Mouse (Mus musculus): ENCODE data around the gene Plekha3. TPM values are rescaled to one million over a fixed set of nuclear protein-coding genes. Genes with fewer than 3 reads are reported as not detected.

Plekha3 gene
- polyA plus RNA-seq (2014; fragmentation: Nextera tagmentation; extraction: Ambion mirVana): 9.5 and 12.4 TPM in 2 replicates

DNA sequence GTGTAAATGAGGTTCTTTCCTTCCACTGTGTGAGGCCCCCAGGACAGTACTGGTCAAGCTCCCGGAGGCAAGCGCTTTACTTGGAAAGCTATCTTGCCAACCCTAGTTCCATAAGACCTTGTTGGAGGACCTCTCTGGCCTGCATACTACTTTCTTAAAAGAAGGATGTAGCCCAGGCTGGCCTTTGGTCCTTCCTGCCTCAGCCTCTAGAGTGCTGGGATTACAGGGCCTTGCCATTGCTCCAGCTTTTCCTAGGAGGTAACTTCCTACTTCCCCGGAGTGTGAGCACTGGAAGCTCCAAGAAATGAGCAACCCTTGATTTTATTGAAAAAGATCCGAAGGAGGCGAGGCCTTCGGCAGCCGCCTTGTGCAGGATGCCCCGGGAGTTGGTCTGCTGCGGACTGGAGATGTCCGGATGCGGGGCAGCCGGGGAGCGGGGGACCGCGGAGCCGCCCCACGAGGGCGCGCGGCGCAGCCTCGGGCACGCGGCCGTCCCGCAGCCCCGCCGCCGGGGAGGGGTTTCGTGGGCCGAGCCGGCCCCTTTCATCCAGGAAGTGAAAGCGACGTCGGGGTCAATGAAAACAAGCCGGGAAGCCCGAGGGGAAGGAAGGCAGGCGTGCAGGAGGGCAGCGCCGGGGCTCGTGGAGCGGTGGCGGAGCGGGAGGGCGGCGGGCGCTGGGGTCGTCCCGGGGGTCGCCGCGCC is at the start of gene Plekha3:
Gene Plekha3 (plus strand): TSS at position 557 of the 703 bp plus-strand sequence.
- ATAC-seq (replicated peaks; ENCODE audit: low FRiP score): peak; percentile 71
- peaks cover 10% of the 10 kb centered on the region for H3K4me1 ChIP-seq (replicated peaks; ENCODE audit: control insufficient read depth, insufficient read depth, low read length)
- WGBS: 3% methylated on average over 49 of the region's 52 CpGs

DNA sequence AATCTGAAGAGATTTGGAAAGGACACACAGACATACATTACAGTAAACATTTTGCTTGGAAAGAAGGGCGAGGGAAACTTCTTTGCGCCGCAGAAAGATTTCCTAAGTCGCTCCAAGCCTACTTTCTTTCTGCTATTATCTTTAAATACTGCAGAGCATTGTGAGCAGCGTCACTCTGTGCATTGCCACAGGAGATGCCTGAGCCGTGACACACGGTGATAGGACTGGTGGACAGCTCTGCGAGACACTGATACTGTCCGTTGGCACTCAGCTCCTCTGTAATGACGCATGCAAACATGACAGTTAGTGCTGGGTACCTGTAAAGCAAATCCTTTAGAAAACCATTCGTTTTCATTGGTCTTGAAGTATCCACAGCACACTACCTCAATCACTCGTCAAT is 44.8 kb upstream of the Plekha3 start:
- no peak overlapping the region for H3K9ac ChIP-seq (ENCODE audit: low read depth, low read length)
- DNase-seq (ENCODE audit: low spot score) (no peak), ATAC-seq (replicated peaks; ENCODE audit: low FRiP score) (no peak)
- H3K9me3 ChIP-seq (ENCODE audit: control insufficient read depth, low read length): no peaks in the 10 kb centered on the region
- H3K27ac ChIP-seq (ENCODE audit: low read depth, low read length): no peak overlapping the region
- H3K4me2 ChIP-seq: no peak overlapping the region
- no peaks in the 10 kb centered on the region for H3K27me3 ChIP-seq (replicated peaks; ENCODE audit: control insufficient read depth, insufficient read depth, low read length)
- WGBS: 82% methylated on average over 12 of the region's 12 CpGs
- H3K4me3 ChIP-seq (ENCODE audit: low read depth, low read length): no peak overlapping the region
- H3K4me1 ChIP-seq (replicated peaks; ENCODE audit: control insufficient read depth, insufficient read depth, low read length): no peaks in the 10 kb centered on the region
- peaks cover 8% of the 10 kb centered on the region for H3K36me3 ChIP-seq (ENCODE audit: control insufficient read depth, insufficient read depth, low read length)

More for the DNA sequence above, at the start of gene Plekha3:
- Histone ChIP-seq H3K9me3 (ENCODE audit: control insufficient read depth, low read length) (no peaks in the 10 kb centered on the region), H3K36me3 (ENCODE audit: control insufficient read depth, insufficient read depth, low read length) (peaks cover 7% of the 10 kb centered on the region), H3K9ac (ENCODE audit: low read depth, low read length) (peak within 1 kb of the TSS; percentile 79), H3K4me2 (peak within 1 kb of the TSS; percentile 73), H3K27ac (ENCODE audit: low read depth, low read length) (peak within 1 kb of the TSS; percentile 52), H3K27me3 (replicated peaks; ENCODE audit: control insufficient read depth, insufficient read depth, low read length) (no peaks in the 10 kb centered on the region), H3K4me3 (ENCODE audit: low read depth, low read length) (peak within 1 kb of the TSS; percentile 81)
- peak; percentile 77 for DNase-seq (ENCODE audit: low spot score)

DNA sequence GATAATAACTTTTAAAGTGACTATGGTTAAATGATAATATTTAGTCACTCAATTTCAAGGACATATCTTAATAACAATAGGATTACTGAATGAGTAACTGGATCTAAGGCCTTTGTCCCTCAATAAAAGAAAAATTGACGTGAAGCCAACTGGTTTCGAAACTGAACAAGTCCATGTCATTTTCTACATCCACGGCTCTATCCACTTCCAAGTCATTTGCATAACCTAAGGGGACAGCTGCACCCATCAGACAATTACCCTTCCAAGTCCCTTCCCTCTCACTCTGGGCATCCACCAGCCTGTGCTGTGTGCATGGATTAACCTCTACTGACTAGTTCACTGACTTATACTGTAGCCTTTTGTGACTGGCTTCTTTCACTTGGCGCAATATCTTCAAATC is 43.5 kb upstream of the Plekha3 start:
- Histone ChIP-seq H3K9ac (ENCODE audit: low read depth, low read length) (no peak overlapping the region), H3K27me3 (replicated peaks; ENCODE audit: control insufficient read depth, insufficient read depth, low read length) (no peaks in the 10 kb centered on the region), H3K9me3 (ENCODE audit: control insufficient read depth, low read length) (no peaks in the 10 kb centered on the region), H3K4me3 (ENCODE audit: low read depth, low read length) (no peak overlapping the region), H3K36me3 (ENCODE audit: control insufficient read depth, insufficient read depth, low read length) (peaks cover 15% of the 10 kb centered on the region), H3K27ac (ENCODE audit: low read depth, low read length) (no peak overlapping the region), H3K4me2 (no peak overlapping the region), H3K4me1 (replicated peaks; ENCODE audit: control insufficient read depth, insufficient read depth, low read length) (no peaks in the 10 kb centered on the region)
- 91% methylated on average over 4 of the region's 4 CpGs for WGBS
- ATAC-seq (replicated peaks; ENCODE audit: low FRiP score) (no peak), DNase-seq (ENCODE audit: low spot score) (no peak)

GRCm38 (mm10) chr2:76639637-76640036 is 35.4 kb upstream of the Plekha3 start:
- Histone ChIP-seq H3K27me3 (replicated peaks; ENCODE audit: control insufficient read depth, insufficient read depth, low read length) (no peaks in the 10 kb centered on the region), H3K4me3 (ENCODE audit: low read depth, low read length) (no peak overlapping the region), H3K4me1 (replicated peaks; ENCODE audit: control insufficient read depth, insufficient read depth, low read length) (no peaks in the 10 kb centered on the region), H3K4me2 (no peak overlapping the region), H3K27ac (ENCODE audit: low read depth, low read length) (no peak overlapping the region), H3K9me3 (ENCODE audit: control insufficient read depth, low read length) (no peaks in the 10 kb centered on the region), H3K36me3 (ENCODE audit: control insufficient read depth, insufficient read depth, low read length) (peaks cover 18% of the 10 kb centered on the region), H3K9ac (ENCODE audit: low read depth, low read length) (no peak overlapping the region)
- ATAC-seq (replicated peaks; ENCODE audit: low FRiP score): no peak
- no peak for DNase-seq (ENCODE audit: low spot score)
- 92% methylated on average over 2 of the region's 2 CpGs for WGBS

DNA sequence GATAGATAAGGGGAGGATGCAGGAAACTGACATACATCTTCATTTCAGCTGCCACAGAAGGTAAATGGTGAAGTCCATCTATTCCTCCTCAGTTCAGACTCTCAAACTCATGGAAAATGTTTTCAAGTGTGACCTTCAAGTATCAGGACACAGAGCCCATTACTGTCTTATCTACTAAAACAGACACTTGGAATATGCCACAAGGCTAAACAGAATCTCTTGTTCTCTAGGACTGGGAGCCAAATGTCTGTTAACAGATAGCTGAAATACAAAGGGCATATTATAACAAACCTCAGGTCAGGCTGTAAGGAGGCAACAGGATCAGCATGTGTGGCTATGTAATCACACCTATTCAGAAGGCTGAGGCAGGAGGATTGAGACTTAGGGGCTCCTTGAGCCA is 31.3 kb upstream of the Plekha3 start:
- Histone ChIP-seq H3K36me3 (ENCODE audit: control insufficient read depth, insufficient read depth, low read length) (peaks cover 6% of the 10 kb centered on the region; the same call in 1 of the 2 replicates), H3K4me1 (replicated peaks; ENCODE audit: control insufficient read depth, insufficient read depth, low read length) (peaks cover 9% of the 10 kb centered on the region; the same call in 1 of the 2 replicates), H3K4me2 (no peak overlapping the region), H3K9me3 (ENCODE audit: control insufficient read depth, low read length) (no peaks in the 10 kb centered on the region), H3K4me3 (ENCODE audit: low read depth, low read length) (no peak overlapping the region), H3K27ac (ENCODE audit: low read depth, low read length) (no peak overlapping the region), H3K9ac (ENCODE audit: low read depth, low read length) (no peak overlapping the region), H3K27me3 (replicated peaks; ENCODE audit: control insufficient read depth, insufficient read depth, low read length) (no peaks in the 10 kb centered on the region)
- no peak for DNase-seq (ENCODE audit: low spot score)
- ATAC-seq (replicated peaks; ENCODE audit: low FRiP score): no peak

DNA sequence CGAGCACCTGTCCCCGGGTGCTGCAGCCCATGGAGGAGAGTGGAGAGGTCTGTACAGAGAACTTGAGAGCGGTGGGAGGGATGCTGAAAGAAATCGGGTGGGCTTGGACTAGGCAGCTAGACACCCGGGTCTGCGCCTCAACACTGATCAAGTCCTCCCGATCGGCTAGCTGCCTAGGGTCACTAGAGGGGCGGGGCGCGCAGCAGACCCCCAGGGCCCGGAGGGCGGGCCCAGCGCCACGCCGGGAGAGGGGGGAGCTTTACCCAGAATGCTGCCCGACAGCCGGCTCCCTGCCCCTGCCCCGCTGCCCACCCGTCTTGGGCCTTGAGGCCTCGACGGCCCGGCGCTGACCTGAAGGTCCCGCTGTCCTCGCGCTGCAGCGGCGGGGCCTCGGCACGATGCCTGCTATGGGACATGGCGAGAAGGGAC is 27.6 kb upstream of the Plekha3 start:
- ATAC-seq (replicated peaks; ENCODE audit: low FRiP score) (peak; percentile 44), DNase-seq (ENCODE audit: low spot score) (no peak)
- H3K4me1 ChIP-seq (replicated peaks; ENCODE audit: control insufficient read depth, insufficient read depth, low read length): peaks cover 9% of the 10 kb centered on the region; the same call in 1 of the 2 replicates
- H3K27ac ChIP-seq (ENCODE audit: low read depth, low read length): 0 out of 2 replicates have a peak overlapping the region, but pooled peaks have one; percentile 26
- H3K36me3 ChIP-seq (ENCODE audit: control insufficient read depth, insufficient read depth, low read length): no peaks in the 10 kb centered on the region
- no peaks in the 10 kb centered on the region for H3K9me3 ChIP-seq (ENCODE audit: control insufficient read depth, low read length)
- 1% methylated on average over 27 of the region's 32 CpGs for WGBS
- H3K4me3 ChIP-seq (ENCODE audit: low read depth, low read length): peak overlapping the region; percentile 70
- H3K9ac ChIP-seq (ENCODE audit: low read depth, low read length): peak overlapping the region; percentile 77
- no peaks in the 10 kb centered on the region for H3K27me3 ChIP-seq (replicated peaks; ENCODE audit: control insufficient read depth, insufficient read depth, low read length)
- H3K4me2 ChIP-seq: peak overlapping the region; percentile 96

- H3K9ac ChIP-seq (ENCODE audit: low read depth, low read length): peak within 1 kb of the TSS; percentile 77
- ATAC-seq (replicated peaks; ENCODE audit: low FRiP score): peak; percentile 95
- WGBS: under 1% methylated on average over 42 of the region's 42 CpGs
- peak within 1 kb of the TSS; percentile 70 for H3K4me3 ChIP-seq (ENCODE audit: low read depth, low read length)
- peak within 1 kb of the TSS; percentile 58; the same call in 1 of the 2 replicates for H3K27ac ChIP-seq (ENCODE audit: low read depth, low read length)
- H3K27me3 ChIP-seq (replicated peaks; ENCODE audit: control insufficient read depth, insufficient read depth, low read length): no peaks in the 10 kb centered on the region
- no peaks in the 10 kb centered on the region for H3K36me3 ChIP-seq (ENCODE audit: control insufficient read depth, insufficient read depth, low read length)
- peak within 1 kb of the TSS; percentile 96 for H3K4me2 ChIP-seq
- peaks cover 9% of the 10 kb centered on the region; the same call in 1 of the 2 replicates for H3K4me1 ChIP-seq (replicated peaks; ENCODE audit: control insufficient read depth, insufficient read depth, low read length)
- no peaks in the 10 kb centered on the region for H3K9me3 ChIP-seq (ENCODE audit: control insufficient read depth, low read length)
- peak; percentile 98 for DNase-seq (ENCODE audit: low spot score)
These were observed 27.1 kb upstream of the Plekha3 start, which contains the start of the genes Prkra and Pjvk for GRCm38 (mm10) chr2:76647883-76648570. TSS of gene Prkra (minus strand) at chr2:76648015. TSS of gene Pjvk (plus strand) at chr2:76648476.

GRCm38 (mm10) chr2:76648666-76649141 is 26.4 kb upstream of the Plekha3 start:
- no peak for ATAC-seq (replicated peaks; ENCODE audit: low FRiP score)
- WGBS: 34% methylated on average over 13 of the region's 13 CpGs
- H3K27ac ChIP-seq (ENCODE audit: low read depth, low read length): peak overlapping the region; percentile 58; the same call in 1 of the 2 replicates
- H3K4me3 ChIP-seq (ENCODE audit: low read depth, low read length): peak overlapping the region; percentile 70
- peak; percentile 49 for DNase-seq (ENCODE audit: low spot score)
- H3K36me3 ChIP-seq (ENCODE audit: control insufficient read depth, insufficient read depth, low read length): no peaks in the 10 kb centered on the region
- peak overlapping the region; percentile 96 for H3K4me2 ChIP-seq
- H3K4me1 ChIP-seq (replicated peaks; ENCODE audit: control insufficient read depth, insufficient read depth, low read length): peaks cover 9% of the 10 kb centered on the region; the same call in 1 of the 2 replicates
- H3K9ac ChIP-seq (ENCODE audit: low read depth, low read length): peak overlapping the region; percentile 62
- H3K27me3 ChIP-seq (replicated peaks; ENCODE audit: control insufficient read depth, insufficient read depth, low read length): no peaks in the 10 kb centered on the region
- no peaks in the 10 kb centered on the region for H3K9me3 ChIP-seq (ENCODE audit: control insufficient read depth, low read length)
